Mouse (Mus musculus): Measurements from ENCODE around the gene Pias4.

Pias4 gene

GRCm38 (mm10) chr10:81168521-81169244, 960 bp upstream of the Pias4 start:
- DNase-seq (ENCODE audit: low spot score): peak; percentile 92

- no peak for DNase-seq (ENCODE audit: low spot score)
These were observed 336 bp upstream of the Pias4 start for GRCm38 (mm10) chr10:81168087-81168431.

GRCm38 (mm10) chr10:81165118-81165517, 2.6 kb downstream of the Pias4 start:
- DNase-seq (ENCODE audit: low spot score): peak; percentile 56

GRCm38 (mm10) chr10:81162318-81162652, 5.4 kb downstream of the Pias4 start:
- no peak for DNase-seq (ENCODE audit: low spot score)

- peak; percentile 59 for DNase-seq (ENCODE audit: low spot score)
These were observed 6.0 kb downstream of the Pias4 start for GRCm38 (mm10) chr10:81161602-81162317.

- DNase-seq (ENCODE audit: low spot score): no peak
These were observed 13.0 kb downstream of the Pias4 start for GRCm38 (mm10) chr10:81154736-81155135.

- DNase-seq (ENCODE audit: low spot score): no peak
These were observed 13.4 kb downstream of the Pias4 start for GRCm38 (mm10) chr10:81154313-81154712.

- DNase-seq (ENCODE audit: low spot score): no peak
These were observed 15.1 kb downstream of the Pias4 start for GRCm38 (mm10) chr10:81152609-81153008.

- no peak for DNase-seq (ENCODE audit: low spot score)
These were observed 16.5 kb downstream of the Pias4 start for GRCm38 (mm10) chr10:81151261-81151660.

- no peak for DNase-seq (ENCODE audit: low spot score)
These were observed 21.4 kb downstream of the Pias4 start for GRCm38 (mm10) chr10:81146296-81146695.

- no peak for DNase-seq (ENCODE audit: low spot score)
These were observed 21.9 kb downstream of the Pias4 start for GRCm38 (mm10) chr10:81145778-81146177.

- no peak for DNase-seq (ENCODE audit: low spot score)
These were observed 22.4 kb downstream of the Pias4 start for GRCm38 (mm10) chr10:81145307-81145706.

- peak; percentile 47 for DNase-seq (ENCODE audit: low spot score)
These were observed 23.1 kb downstream of the Pias4 start for GRCm38 (mm10) chr10:81144667-81145066.

GRCm38 (mm10) chr10:81143845-81144437, 23.8 kb downstream of the Pias4 start:
- DNase-seq (ENCODE audit: low spot score): no peak

GRCm38 (mm10) chr10:81143157-81143633, 24.5 kb downstream of the Pias4 start:
- no peak for DNase-seq (ENCODE audit: low spot score)

GRCm38 (mm10) chr10:81142551-81142981, 25.2 kb downstream of the Pias4 start:
- DNase-seq (ENCODE audit: low spot score): no peak

GRCm38 (mm10) chr10:81141455-81142210, 26.1 kb downstream of the Pias4 start:
- DNase-seq (ENCODE audit: low spot score): no peak

GRCm38 (mm10) chr10:81140717-81141454, 26.8 kb downstream of the Pias4 start:
- DNase-seq (ENCODE audit: low spot score): no peak

- no peak for DNase-seq (ENCODE audit: low spot score)
These were observed 27.7 kb downstream of the Pias4 start for GRCm38 (mm10) chr10:81140005-81140404.

GRCm38 (mm10) chr10:81139529-81139846, 28.2 kb downstream of the Pias4 start:
- no peak for DNase-seq (ENCODE audit: low spot score)

GRCm38 (mm10) chr10:81138821-81139528, 28.7 kb downstream of the Pias4 start:
- no peak for DNase-seq (ENCODE audit: low spot score)
